Mouse (Mus musculus): Measurements from ENCODE around the gene Fam19a3. TPM values are rescaled to one million over a fixed set of nuclear protein-coding genes. Genes with fewer than 3 reads are reported as not detected.

Gene Fam19a3
- polyA plus RNA-seq, 1 experiment, result not detected

DNA sequence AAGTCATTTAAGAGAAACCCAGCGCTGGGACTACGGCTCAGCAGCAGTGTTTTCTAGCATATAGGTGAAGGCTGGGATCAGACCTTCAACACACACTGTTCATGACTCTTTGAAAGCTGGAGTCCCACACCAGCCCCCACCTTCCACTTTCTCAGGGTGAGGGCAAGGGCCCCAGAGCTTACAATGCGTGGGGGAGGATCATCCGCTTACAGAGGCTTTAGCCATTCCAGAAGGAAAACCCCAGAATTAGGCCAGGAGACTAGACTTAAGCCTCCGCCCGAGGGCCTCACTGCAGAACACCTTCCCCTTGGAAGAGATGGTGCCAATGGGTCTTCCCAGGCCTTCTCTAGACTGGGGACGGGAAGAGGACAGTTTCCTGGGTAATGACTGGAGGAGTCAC lies 8.3 kb downstream of the Fam19a3 start:
- peaks cover 16% of the 10 kb centered on the region for H3K27me3 ChIP-seq (ENCODE audit: control insufficient read depth, insufficient read depth, insufficient read length)
- H3K4me2 ChIP-seq (ENCODE audit: low read depth), result no peak overlapping the region
- no peak overlapping the region for H3K4me3 ChIP-seq
- H3ac ChIP-seq (ENCODE audit: control insufficient read depth, insufficient read length), result no peak overlapping the region
- TF ChIP-seq MYOD1 (IDR thresholded peaks at IDR 0.05; ENCODE audit: control insufficient read depth in 1 of 3, insufficient read length in 2 of 3, low read depth in 2 of 3), result no peak
- TF ChIP-seq E2F4 (IDR thresholded peaks at IDR 0.05; ENCODE audit: insufficient read depth), result no peak
- no peak for TF ChIP-seq POLR2A (IDR thresholded peaks at IDR 0.05; ENCODE audit: insufficient read length, low read depth)
- no peak for TF ChIP-seq SRF (IDR thresholded peaks at IDR 0.05; ENCODE audit: control insufficient read depth, insufficient read length, low read depth)
- TF ChIP-seq POLR2AphosphoS2 (IDR thresholded peaks at IDR 0.05; ENCODE audit: insufficient read length, low read depth), result no peak
- no peaks in the 10 kb centered on the region for H3K79me2 ChIP-seq (ENCODE audit: control insufficient read depth, insufficient read depth)
- no peaks in the 10 kb centered on the region for H3K36me3 ChIP-seq (ENCODE audit: control insufficient read depth, insufficient read depth)

DNA sequence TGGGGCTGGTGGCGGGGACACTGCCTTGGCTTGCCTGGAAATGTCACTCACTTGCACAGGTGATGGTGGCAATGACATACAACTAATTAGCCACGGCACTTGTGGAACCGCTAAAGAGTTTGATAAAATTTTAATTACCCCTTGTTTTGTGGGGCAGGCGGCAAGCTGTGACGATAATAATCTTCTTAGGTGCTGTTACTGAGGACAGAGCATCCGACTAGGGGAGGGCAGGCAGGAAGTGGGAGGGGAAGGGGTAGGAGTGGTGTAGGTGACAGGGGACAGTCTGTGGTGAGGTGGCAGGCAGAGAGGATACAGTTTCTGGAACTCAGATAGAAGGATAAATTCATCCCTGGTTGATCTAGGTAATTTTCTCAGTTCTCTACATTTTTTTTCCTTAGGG lies 10.2 kb downstream of the Fam19a3 start:
- Histone ChIP-seq H3K36me3 (ENCODE audit: control insufficient read depth, insufficient read depth) (no peaks in the 10 kb centered on the region), H3K79me2 (ENCODE audit: control insufficient read depth, insufficient read depth) (no peaks in the 10 kb centered on the region), H3K4me2 (ENCODE audit: low read depth) (no peak overlapping the region), H3K27me3 (ENCODE audit: control insufficient read depth, insufficient read depth, insufficient read length) (peaks cover 9% of the 10 kb centered on the region), H3ac (ENCODE audit: control insufficient read depth, insufficient read length) (no peak overlapping the region), H3K4me3 (no peak overlapping the region)
- TF ChIP-seq MAX (IDR thresholded peaks at IDR 0.05; ENCODE audit: low read depth) (no peak), POLR2AphosphoS2 (IDR thresholded peaks at IDR 0.05; ENCODE audit: insufficient read length, low read depth) (no peak), POLR2A (IDR thresholded peaks at IDR 0.05; ENCODE audit: insufficient read length, low read depth) (no peak), TCF12 (IDR thresholded peaks at IDR 0.05; ENCODE audit: insufficient read depth, poor library complexity, severe bottlenecking) (no peak), MYOD1 (IDR thresholded peaks at IDR 0.05; ENCODE audit: control insufficient read depth in 1 of 3, insufficient read length in 2 of 3, low read depth in 2 of 3) (no peak), SRF (IDR thresholded peaks at IDR 0.05; ENCODE audit: control insufficient read depth, insufficient read length, low read depth) (no peak), MYOG (IDR thresholded peaks at IDR 0.05; ENCODE audit: control insufficient read depth in 1 of 3, insufficient read depth in 1 of 3, insufficient read length in 2 of 3, low read depth in 2 of 3) (no peak), REST (IDR thresholded peaks at IDR 0.05; ENCODE audit: insufficient read depth, insufficient read length) (no peak), E2F4 (IDR thresholded peaks at IDR 0.05; ENCODE audit: insufficient read depth) (no peak), CEBPB (IDR thresholded peaks at IDR 0.05; ENCODE audit: insufficient read depth, poor library complexity, severe bottlenecking) (no peak), TCF3 (IDR thresholded peaks at IDR 0.05; ENCODE audit: insufficient read length, low read depth) (no peak), USF1 (IDR thresholded peaks at IDR 0.05; ENCODE audit: low read depth) (no peak)

GRCm38 (mm10) chr3:104770918-104771317 lies 10.7 kb downstream of the Fam19a3 start:
- no peak overlapping the region for H3ac ChIP-seq (ENCODE audit: control insufficient read depth, insufficient read length)
- no peak overlapping the region for H3K4me3 ChIP-seq
- peaks cover 4% of the 10 kb centered on the region for H3K27me3 ChIP-seq (ENCODE audit: control insufficient read depth, insufficient read depth, insufficient read length)
- no peak overlapping the region for H3K4me2 ChIP-seq (ENCODE audit: low read depth)
- no peaks in the 10 kb centered on the region for H3K79me2 ChIP-seq (ENCODE audit: control insufficient read depth, insufficient read depth)
- no peaks in the 10 kb centered on the region for H3K36me3 ChIP-seq (ENCODE audit: control insufficient read depth, insufficient read depth)
- TF ChIP-seq SRF (IDR thresholded peaks at IDR 0.05; ENCODE audit: control insufficient read depth, insufficient read length, low read depth) (no peak), POLR2AphosphoS2 (IDR thresholded peaks at IDR 0.05; ENCODE audit: insufficient read length, low read depth) (no peak), CEBPB (IDR thresholded peaks at IDR 0.05; ENCODE audit: insufficient read depth, poor library complexity, severe bottlenecking) (no peak), TCF3 (IDR thresholded peaks at IDR 0.05; ENCODE audit: insufficient read length, low read depth) (no peak), TCF12 (IDR thresholded peaks at IDR 0.05; ENCODE audit: insufficient read depth, poor library complexity, severe bottlenecking) (no peak), MYOD1 (IDR thresholded peaks at IDR 0.05; ENCODE audit: control insufficient read depth in 1 of 3, insufficient read length in 2 of 3, low read depth in 2 of 3) (no peak), REST (IDR thresholded peaks at IDR 0.05; ENCODE audit: insufficient read depth, insufficient read length) (no peak), MYOG (IDR thresholded peaks at IDR 0.05; ENCODE audit: control insufficient read depth in 1 of 3, insufficient read depth in 1 of 3, insufficient read length in 2 of 3, low read depth in 2 of 3) (no peak), MAX (IDR thresholded peaks at IDR 0.05; ENCODE audit: low read depth) (no peak), E2F4 (IDR thresholded peaks at IDR 0.05; ENCODE audit: insufficient read depth) (no peak), USF1 (IDR thresholded peaks at IDR 0.05; ENCODE audit: low read depth) (no peak), POLR2A (IDR thresholded peaks at IDR 0.05; ENCODE audit: insufficient read length, low read depth) (no peak)

- no peaks in the 10 kb centered on the region for H3K27me3 ChIP-seq (ENCODE audit: control insufficient read depth, insufficient read depth, insufficient read length)
- no peak overlapping the region for H3K4me3 ChIP-seq
- no peak overlapping the region for H3K4me2 ChIP-seq (ENCODE audit: low read depth)
- H3ac ChIP-seq (ENCODE audit: control insufficient read depth, insufficient read length), result no peak overlapping the region
- H3K36me3 ChIP-seq (ENCODE audit: control insufficient read depth, insufficient read depth), result no peaks in the 10 kb centered on the region
- H3K79me2 ChIP-seq (ENCODE audit: control insufficient read depth, insufficient read depth), result no peaks in the 10 kb centered on the region
- TF ChIP-seq CEBPB (IDR thresholded peaks at IDR 0.05; ENCODE audit: insufficient read depth, poor library complexity, severe bottlenecking), result no peak
- no peak for TF ChIP-seq REST (IDR thresholded peaks at IDR 0.05; ENCODE audit: insufficient read depth, insufficient read length)
- no peak for TF ChIP-seq USF1 (IDR thresholded peaks at IDR 0.05; ENCODE audit: low read depth)
- no peak for TF ChIP-seq POLR2A (IDR thresholded peaks at IDR 0.05; ENCODE audit: insufficient read length, low read depth)
- TF ChIP-seq TCF12 (IDR thresholded peaks at IDR 0.05; ENCODE audit: insufficient read depth, poor library complexity, severe bottlenecking), result no peak
- no peak for TF ChIP-seq POLR2AphosphoS2 (IDR thresholded peaks at IDR 0.05; ENCODE audit: insufficient read length, low read depth)
- TF ChIP-seq SRF (IDR thresholded peaks at IDR 0.05; ENCODE audit: control insufficient read depth, insufficient read length, low read depth), result no peak
- no peak for TF ChIP-seq TCF3 (IDR thresholded peaks at IDR 0.05; ENCODE audit: insufficient read length, low read depth)
- TF ChIP-seq MAX (IDR thresholded peaks at IDR 0.05; ENCODE audit: low read depth), result no peak
- no peak for TF ChIP-seq MYOG (IDR thresholded peaks at IDR 0.05; ENCODE audit: control insufficient read depth in 1 of 3, insufficient read depth in 1 of 3, insufficient read length in 2 of 3, low read depth in 2 of 3)
- no peak for TF ChIP-seq MYOD1 (IDR thresholded peaks at IDR 0.05; ENCODE audit: control insufficient read depth in 1 of 3, insufficient read length in 2 of 3, low read depth in 2 of 3)
- TF ChIP-seq E2F4 (IDR thresholded peaks at IDR 0.05; ENCODE audit: insufficient read depth), result no peak
Observed at GRCm38 (mm10) chr3:104770035-104770434, 11.6 kb downstream of the Fam19a3 start.

DNA sequence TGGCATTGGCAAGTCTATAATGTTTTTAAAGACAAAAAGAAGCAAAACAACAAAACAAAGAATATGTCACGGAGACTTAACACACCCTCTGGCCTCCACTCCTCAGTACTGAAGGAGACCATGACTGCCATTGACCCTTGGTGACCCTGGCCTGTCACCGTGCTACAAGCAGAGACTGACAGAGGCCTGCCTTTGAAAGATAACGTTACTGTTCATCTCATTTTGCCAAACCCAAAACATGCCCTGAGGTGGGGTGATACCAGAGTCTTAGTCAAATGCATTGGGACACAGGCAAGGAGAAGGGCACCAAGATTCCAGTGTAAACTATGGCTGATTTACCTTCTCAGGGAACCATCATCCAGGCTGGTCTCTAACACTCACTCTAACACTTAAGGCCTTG lies 12.5 kb downstream of the Fam19a3 start:
- H3K36me3 ChIP-seq (ENCODE audit: control insufficient read depth, insufficient read depth), result no peaks in the 10 kb centered on the region
- no peaks in the 10 kb centered on the region for H3K27me3 ChIP-seq (ENCODE audit: control insufficient read depth, insufficient read depth, insufficient read length)
- no peak overlapping the region for H3ac ChIP-seq (ENCODE audit: control insufficient read depth, insufficient read length)
- H3K4me2 ChIP-seq (ENCODE audit: low read depth), result no peak overlapping the region
- TF ChIP-seq TCF12 (IDR thresholded peaks at IDR 0.05; ENCODE audit: insufficient read depth, poor library complexity, severe bottlenecking) (no peak), CEBPB (IDR thresholded peaks at IDR 0.05; ENCODE audit: insufficient read depth, poor library complexity, severe bottlenecking) (no peak), MYOD1 (IDR thresholded peaks at IDR 0.05; ENCODE audit: control insufficient read depth in 1 of 3, insufficient read length in 2 of 3, low read depth in 2 of 3) (no peak), SRF (IDR thresholded peaks at IDR 0.05; ENCODE audit: control insufficient read depth, insufficient read length, low read depth) (no peak), TCF3 (IDR thresholded peaks at IDR 0.05; ENCODE audit: insufficient read length, low read depth) (no peak), USF1 (IDR thresholded peaks at IDR 0.05; ENCODE audit: low read depth) (no peak), MYOG (IDR thresholded peaks at IDR 0.05; ENCODE audit: control insufficient read depth in 1 of 3, insufficient read depth in 1 of 3, insufficient read length in 2 of 3, low read depth in 2 of 3) (no peak), REST (IDR thresholded peaks at IDR 0.05; ENCODE audit: insufficient read depth, insufficient read length) (no peak), POLR2AphosphoS2 (IDR thresholded peaks at IDR 0.05; ENCODE audit: insufficient read length, low read depth) (no peak), MAX (IDR thresholded peaks at IDR 0.05; ENCODE audit: low read depth) (no peak), E2F4 (IDR thresholded peaks at IDR 0.05; ENCODE audit: insufficient read depth) (no peak), POLR2A (IDR thresholded peaks at IDR 0.05; ENCODE audit: insufficient read length, low read depth) (no peak)
- H3K79me2 ChIP-seq (ENCODE audit: control insufficient read depth, insufficient read depth), result no peaks in the 10 kb centered on the region
- H3K4me3 ChIP-seq, result no peak overlapping the region
